Mouse (Mus musculus) T-helper 2 cell (primary cell): ENCODE data around the gene Ccnl1.

ENCODE experiments used
- in situ Hi-C: fragments of 300-600 bp; cut with MboI, MseI; formaldehyde crosslinking; loops from one replicate; pipeline ENCODE4 v1.15.1; 2025; ENCODE audit warnings: high pct_unique_total_duplicates

Ccnl1 gene

DNA sequence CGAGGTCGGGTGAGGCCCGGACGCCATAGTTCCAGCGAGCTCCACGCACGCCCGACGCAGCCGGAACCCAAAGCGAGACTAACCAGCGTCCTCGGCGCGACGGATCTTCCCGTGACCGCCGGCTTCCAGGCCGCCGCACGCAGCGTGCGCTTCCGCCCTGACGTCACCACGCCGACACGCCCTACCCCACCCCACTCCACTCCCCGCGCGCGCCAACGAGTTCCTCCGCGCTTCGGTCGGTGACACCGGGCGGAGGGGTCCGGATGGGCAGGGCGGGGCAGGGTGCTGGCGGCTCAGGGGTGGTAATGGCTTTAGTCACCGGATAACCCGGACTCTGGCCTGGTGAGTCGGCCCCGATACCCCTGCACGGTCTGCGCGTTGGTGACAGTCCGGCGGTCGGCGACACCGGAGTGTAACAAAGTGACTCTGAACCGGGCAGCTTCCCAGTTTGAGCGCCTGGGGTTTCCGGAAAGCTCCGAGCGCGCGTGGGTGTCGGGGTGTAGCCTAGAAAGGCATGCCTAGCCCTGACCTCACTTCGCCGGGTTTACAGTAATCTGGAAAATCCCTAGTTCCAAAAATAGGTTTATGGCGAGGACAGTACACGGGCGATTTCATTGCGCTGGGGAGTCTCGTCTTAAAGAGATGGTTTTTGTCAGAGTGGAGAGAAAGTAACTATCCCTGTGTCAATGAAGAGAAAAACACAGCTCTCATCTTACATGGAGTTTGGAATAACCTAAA is at the start of gene Ccnl1:
Gene Ccnl1 (minus strand): TSS at position 148 of the 738 bp plus-strand sequence.
- in situ Hi-C loops, result loop anchor here (25.0 kb wide), 1 partner anchor 1971 kb away; the partner anchor contains the start of gene Gmps

DNA sequence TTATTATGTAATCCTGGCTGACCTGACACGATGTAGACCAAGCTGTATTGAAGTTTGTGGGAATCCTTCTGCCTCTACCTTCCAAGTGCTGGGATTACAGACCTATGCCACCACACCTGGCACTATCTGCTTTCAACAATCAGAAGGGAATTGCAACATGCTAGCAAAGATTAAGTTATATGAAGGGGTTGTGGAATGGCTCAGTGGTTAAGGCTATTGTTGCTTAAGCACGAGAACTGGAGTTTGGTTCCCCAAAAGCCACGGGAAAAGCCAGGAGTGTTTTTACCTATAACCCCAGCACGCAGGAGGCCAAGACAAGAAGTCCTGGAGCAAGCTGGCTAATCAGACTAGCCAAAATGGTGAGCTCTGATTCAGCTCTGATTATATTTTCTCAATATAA is 46.9 kb upstream of the Ccnl1 start:
- in situ Hi-C loops, result no loop called here

DNA sequence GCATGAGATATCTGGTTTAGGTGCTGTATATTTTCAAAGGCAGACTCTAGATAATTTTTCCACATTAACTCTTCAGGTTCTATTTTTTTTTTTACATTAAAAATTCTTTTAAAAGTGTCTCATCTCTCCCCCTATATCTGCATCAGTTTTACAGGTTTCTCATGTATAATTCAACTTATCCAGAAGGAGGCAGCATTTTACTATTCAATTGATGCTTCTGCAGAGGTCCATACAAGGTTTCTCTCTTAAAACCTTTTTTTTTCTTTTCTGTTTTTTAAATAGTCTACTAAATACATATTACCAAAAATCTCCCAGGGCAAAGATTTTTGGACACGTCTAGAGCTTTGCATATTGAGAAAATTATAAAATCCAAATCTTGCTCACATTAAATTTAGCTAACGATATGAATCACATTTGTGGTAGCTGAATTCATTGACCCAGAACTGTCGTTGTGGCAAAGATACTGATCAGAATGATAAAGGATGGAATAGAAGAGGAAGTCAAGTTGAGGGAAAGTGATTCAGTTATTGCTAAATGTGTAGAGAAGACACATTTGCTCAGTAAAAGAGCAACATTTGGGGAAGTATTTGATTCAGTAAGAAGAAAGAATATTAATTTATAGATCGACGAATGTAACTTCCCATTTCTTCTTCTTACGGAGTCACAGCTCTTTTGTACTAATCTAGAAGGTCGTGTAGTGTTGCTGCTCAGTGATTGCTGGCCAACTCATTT is 46.3 kb upstream of the Ccnl1 start:
- in situ Hi-C loops, result no loop called here

- in situ Hi-C loops, result no loop called here
These were observed 42.4 kb upstream of the Ccnl1 start for GRCm38 (mm10) chr3:66000400-66000799.

DNA sequence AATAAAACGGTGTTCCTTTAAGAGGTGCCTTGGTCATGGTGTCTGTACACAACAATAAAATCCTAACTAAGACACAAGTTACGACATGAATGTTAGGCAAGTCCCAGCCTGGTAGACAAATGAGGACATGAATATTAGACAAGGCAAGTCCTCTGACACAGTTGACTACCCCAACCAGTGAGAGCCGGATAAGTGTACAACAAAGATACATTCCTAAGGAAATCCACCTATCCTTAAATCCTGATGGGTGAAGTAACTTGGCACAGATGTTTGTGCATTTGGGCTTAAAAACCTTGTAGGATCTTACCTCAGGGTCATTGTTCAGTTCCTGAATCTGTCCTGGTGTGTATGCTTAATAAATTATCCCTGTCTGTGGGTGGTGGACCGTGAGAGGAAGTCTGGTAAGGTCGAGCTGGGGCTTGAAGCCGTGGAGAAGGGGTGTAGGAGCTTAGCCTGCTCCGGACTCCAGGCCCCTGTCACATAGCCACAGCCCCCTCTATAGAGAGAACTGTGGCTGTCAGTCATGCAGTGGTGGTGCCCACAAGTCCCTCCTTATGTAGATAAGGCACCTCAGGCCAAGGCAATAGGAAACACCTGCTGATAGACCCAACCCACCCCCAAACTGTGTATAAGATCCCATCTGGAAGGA is 39.4 kb upstream of the Ccnl1 start:
- in situ Hi-C loops, result no loop called here

DNA sequence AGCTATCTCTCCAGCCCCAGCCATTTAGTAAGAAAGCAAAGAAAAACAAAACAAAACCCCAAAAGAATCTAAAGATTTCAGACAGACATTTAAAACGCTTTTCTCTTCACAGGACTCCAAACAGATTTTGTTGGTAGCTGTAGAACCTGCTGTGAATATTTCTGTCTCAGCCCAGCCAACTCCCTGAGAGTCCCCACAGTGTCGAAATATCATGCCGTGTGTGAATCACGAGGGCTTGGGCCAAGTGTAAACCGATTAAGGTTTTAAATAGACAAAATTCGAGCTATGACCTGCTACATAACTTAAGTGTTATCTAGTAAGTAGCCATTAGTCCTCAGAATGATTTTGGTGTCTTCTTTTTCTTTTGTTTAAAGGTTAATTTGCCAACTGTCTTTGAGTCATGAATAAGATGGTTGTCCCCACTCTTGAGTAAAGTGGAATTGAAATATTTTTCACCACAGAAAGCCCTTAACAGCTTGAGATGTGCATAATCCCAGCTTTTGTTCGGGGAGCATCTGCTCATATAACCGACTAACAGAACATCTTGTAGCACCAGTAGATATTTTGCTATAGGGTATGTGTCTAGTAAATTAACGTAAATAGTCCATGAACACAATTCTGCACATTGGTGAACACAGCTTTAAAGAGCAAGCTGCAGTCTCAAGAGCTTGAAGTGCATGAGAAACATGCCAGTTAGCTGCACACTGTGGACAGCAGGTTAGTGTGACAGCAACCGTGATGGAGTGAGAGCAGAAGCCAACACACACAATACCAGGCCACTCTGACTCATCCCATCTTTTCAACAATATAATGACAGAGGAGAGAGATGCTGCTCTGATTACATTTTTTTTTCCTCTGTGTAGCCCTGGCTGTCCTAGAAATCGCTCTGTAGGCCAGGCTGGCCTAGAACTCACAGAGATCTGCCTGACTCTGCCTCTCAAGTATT is 34.6 kb upstream of the Ccnl1 start:
- in situ Hi-C loops, result no loop called here

- in situ Hi-C loops, result no loop called here
These were observed 33.1 kb upstream of the Ccnl1 start for GRCm38 (mm10) chr3:65990957-65991646.

- in situ Hi-C loops, result no loop called here
These were observed 32.5 kb upstream of the Ccnl1 start for GRCm38 (mm10) chr3:65990524-65990923.

- in situ Hi-C loops, result no loop called here
These were observed 30.9 kb upstream of the Ccnl1 start for GRCm38 (mm10) chr3:65988711-65989495.

- in situ Hi-C loops, result no loop called here
These were observed 18.2 kb upstream of the Ccnl1 start for GRCm38 (mm10) chr3:65976296-65976695.

- in situ Hi-C loops, result no loop called here
These were observed 17.3 kb upstream of the Ccnl1 start for GRCm38 (mm10) chr3:65975317-65975716.

DNA sequence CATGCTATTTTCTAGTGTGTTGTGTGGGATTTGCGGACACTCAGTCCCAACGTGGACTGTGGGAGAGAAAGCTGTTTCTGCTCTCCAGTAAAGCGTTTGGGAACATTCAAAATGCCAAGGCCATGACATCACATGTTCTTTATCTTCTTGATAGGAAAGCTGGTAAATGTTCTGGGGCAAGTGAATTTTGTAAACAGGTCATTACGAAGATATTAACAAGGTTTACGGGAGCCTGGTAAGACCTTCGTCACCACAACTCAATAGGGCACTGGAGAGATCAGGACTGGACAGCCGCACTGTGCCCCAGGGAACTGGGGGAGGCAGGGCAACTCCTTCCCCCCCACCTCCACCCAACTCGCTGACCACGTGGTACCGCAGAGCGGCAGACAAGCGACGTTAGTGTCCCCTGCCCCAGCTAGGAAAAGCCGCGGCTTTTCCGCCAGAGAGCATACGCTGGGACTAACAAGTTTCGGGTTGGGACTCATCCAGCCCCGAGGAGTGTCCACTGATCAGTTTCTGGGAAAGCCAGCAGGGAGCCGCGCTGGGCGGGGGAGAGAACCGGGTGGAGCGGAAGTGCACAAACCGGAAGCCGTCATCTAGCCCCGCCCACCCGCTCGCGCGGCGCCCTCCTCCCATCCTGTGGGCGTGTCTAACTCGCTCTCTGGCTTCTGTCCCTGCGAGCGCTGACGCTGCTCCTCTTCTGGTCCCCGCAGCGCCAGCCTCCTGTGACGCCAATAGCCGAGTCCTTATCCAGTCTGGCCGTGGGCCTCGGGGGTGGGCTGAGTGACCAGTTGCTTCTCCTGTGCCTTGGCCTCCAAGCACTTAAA is 16.4 kb upstream of the Ccnl1 start:
- in situ Hi-C loops, result loop anchor here (25.0 kb wide), 1 partner anchor 1987 kb away; the partner anchor contains the start of gene Gmps

- in situ Hi-C loops, result loop anchor here (25.0 kb wide), 1 partner anchor 1986 kb away; the partner anchor contains the start of gene Gmps
These were observed 15.6 kb upstream of the Ccnl1 start for GRCm38 (mm10) chr3:65973501-65974231.

DNA sequence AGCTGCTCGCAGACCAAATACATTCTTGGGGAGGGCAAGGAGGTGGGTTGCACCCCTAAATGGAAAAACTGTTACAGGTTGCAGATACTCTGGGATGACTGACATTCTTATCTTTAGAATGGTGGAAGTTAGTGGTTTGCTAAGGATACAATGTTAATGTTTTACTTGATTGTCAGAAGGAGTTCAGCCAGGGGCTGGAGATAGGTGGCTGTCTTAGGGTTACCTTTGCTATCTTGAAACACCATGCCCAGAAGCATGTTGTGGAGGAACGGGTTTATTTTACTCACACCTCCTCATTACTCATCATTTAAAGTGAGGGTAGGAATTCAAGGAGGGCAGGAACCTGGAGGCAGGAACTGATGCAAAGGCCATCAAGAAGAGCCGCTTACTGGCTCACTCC is 11.1 kb upstream of the Ccnl1 start:
- in situ Hi-C loops, result loop anchor here (25.0 kb wide), 1 partner anchor 1982 kb away; the partner anchor contains the start of gene Gmps

DNA sequence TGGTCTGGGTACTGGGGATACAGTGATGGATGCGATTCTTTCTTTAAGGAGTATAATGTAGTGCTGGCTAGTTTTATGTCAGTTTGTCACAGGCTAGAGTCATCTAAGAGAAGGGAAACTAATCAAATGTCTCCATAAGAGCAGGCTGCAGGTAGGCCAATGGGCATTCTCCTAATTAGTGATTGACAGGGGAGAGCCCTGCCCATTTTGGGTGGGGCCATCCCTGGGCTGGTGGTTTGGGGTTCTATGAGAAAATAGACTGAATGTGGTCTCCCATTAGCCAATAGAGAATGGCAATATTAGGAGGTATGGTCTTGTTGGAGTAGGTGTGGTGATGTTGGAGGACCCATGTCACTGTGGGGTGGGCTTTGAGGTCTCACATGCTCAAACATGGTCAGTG is 8.3 kb upstream of the Ccnl1 start:
- in situ Hi-C loops, result loop anchor here (25.0 kb wide), 1 partner anchor 1979 kb away; the partner anchor contains the start of gene Gmps

- in situ Hi-C loops, result loop anchor here (25.0 kb wide), 1 partner anchor 1975 kb away; the partner anchor contains the start of gene Gmps
These were observed 4.4 kb upstream of the Ccnl1 start for GRCm38 (mm10) chr3:65962270-65962930.

GRCm38 (mm10) chr3:65960291-65960945 is 2.4 kb upstream of the Ccnl1 start:
- in situ Hi-C loops, result loop anchor here (25.0 kb wide), 1 partner anchor 1973 kb away; the partner anchor contains the start of gene Gmps
